Mouse (Mus musculus): ENCODE measurements around the gene Dek.

DNA sequence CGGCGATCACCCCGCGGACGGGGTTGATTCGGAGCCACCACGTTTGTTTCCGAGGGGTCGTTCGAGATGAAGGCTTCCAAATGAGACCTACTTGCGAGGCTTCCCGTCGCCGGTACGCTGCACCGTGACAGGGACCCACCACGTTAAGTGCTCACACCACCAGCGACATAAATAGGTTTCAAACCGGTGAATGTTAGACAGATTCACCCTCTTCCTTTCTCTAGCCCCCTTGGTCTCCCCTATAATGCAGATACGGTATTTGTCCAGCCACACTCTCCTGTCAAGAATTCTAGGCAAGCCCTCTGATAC, 533 bp upstream of the Dek start:
- TF ChIP-seq POLR2A (IDR thresholded peaks at IDR 0.05; ENCODE audit: borderline replicate concordance, insufficient read depth, low read length) (no peak), CTCF (IDR thresholded peaks at IDR 0.05; ENCODE audit: borderline replicate concordance, insufficient read depth, low read depth, low read length) (no peak)
